Mouse (Mus musculus) thymus, adult 18-20 months (tissue): ENCODE results near the gene Rmnd5b.

Experiments
- DNase-seq, 2 experiments: peaks; one replicate each; pipeline ENCODE4 v3.0.0; 2022; ENCODE audit warnings: mixed read lengths in 2 of 2

Rmnd5b gene

GRCm38 (mm10) chr11:51590002-51590401 lies 45.7 kb downstream of the Rmnd5b start:
- no peak for DNase-seq

- DNase-seq: no peak
Measured at GRCm38 (mm10) chr11:51588833-51589232, 46.9 kb downstream of the Rmnd5b start.

DNA sequence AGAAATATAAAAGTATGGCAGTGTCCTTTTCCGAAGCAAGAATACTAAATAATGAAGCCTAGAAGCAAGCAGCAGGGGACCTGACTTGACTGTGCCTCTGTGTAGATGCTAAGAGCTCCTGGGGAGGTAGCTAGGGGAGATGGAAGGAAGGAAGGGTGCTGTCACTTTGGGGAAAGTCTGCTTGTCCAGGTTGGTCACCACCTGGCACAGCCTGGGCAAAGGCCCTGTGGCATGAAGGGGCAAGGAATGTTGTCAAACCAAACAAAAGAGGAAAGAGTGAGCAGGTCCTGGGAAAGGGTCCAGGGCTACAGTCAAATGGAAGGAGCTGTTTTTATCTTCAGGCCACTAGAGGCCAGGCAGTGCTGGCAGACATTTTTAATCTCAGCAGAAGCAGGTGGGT lies 48.6 kb downstream of the Rmnd5b start:
- DNase-seq: no peak

DNA sequence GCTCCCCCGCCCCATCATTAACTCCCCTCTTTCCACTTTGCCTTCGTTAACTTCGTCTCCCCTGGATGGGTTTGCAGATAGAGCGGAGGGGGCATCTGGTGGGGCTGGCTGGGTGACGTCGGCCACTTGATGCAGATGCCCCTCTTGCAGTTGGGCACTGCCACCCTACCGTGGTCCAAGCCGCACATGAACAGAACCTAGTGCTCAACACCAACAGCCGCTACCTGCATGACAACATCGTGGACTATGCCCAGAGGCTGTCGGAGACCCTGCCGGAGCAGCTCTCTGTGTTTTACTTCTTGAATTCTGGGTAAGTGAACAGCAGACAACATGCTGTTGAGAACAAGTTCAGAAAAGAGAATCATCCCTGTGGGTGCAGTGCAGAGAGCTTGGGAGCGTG lies 49.3 kb downstream of the Rmnd5b start:
- no peak for DNase-seq

DNA sequence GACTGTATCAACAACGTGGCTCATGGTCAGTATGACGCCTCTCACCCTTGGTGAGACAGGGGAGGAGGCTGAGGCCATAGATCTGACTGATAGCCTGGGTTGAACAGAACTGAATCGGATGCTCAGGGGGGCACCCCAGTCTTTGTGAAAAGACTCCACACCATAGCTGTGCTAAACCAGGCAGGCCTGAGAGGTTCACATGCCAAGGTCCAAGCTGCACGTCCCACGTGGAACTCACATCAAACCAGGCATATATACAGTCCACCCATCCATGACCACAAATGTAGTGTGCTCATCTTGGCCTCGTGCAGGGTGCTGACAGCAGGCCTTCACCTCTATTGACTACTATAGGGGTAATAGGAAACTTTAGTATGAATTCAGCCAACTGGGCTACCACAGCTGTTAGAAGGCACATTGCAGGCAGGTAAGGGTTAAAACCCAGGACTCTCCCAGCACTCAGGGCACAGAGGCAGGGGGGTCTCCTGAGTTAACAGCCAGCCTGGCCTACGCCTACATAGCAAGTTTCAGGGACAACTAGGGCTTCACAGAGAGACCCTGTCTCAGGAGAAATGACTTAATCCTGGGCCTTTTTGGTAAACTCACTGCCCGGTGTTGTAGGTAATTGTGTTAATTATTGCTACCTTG lies 50.0 kb downstream of the Rmnd5b start:
- no peak for DNase-seq

GRCm38 (mm10) chr11:51584431-51585248 lies 51.1 kb downstream of the Rmnd5b start, which contains the start of gene Phykpl:
TSS of gene Phykpl (plus strand) at chr11:51584757.
- DNase-seq: peak; percentile 92 to 94

GRCm38 (mm10) chr11:51584057-51584430 lies 51.7 kb downstream of the Rmnd5b start:
- peak in 1 of 2 experiments; percentile 35 for DNase-seq

DNA sequence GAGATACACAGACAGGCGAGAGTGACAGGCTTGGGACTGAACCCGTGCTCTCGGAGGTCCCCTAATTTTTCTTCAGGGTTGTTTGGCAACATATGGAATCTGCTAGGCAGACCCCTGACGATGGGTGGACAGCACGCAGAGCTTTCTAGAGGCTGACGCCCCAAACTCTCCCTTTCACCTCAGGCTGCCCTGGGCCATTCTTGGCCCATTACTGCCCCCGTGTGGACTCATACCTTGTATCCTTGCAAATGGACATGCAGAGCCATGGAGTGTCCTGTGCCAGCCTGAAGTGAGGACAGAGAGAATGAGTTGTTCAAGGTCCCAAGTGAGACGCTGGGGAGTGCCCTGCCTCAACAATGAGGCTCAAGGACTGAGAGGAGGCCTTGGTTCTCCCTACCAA lies 53.0 kb downstream of the Rmnd5b start:
- peak; percentile 27 to 59 for DNase-seq

DNA sequence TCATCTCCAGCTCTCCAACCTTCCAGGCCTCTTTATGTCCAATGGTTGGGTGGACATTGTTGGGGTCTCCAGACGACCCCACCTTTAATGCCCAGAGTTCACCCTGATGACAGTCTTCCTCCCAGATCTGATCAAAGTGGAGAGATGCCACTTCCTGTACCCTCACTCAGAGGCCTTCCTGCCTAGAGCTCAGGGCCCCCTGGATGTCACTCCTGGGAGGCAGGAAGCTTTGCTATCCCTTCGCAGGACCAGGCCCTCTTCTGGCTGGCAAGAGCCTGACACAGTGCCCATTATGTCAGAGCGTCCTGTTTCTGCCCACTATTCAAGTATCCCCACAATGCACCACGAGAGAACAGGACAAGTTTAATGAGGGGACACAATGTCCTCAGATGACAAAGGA lies 56.7 kb downstream of the Rmnd5b start:
- peak in 1 of 2 experiments; percentile 30 for DNase-seq

DNA sequence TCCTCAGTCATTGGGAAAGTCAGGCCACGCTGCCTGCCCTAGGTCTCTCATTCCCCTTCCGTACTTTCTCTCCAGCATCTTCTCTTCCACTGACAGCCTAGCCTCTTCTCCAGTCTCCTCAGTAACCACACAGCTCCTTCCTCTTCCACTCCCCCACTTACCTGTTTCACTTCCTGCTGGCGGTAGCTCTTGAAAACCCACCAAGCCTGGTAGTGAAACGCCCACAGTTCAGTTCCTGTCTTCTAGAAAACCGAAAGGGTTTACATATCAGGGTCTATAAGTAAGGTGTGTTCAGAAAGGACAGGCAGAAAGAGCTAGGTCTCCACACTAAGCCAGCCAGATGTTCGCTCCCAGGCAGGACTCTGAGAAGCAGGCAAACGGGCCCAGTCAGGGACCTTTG lies 58.1 kb downstream of the Rmnd5b start:
- DNase-seq: peak; percentile 22 to 60

- DNase-seq: no peak
Measured at GRCm38 (mm10) chr11:51576454-51576853, 59.2 kb downstream of the Rmnd5b start.
